Mouse (Mus musculus) thymus, adult 2 months (tissue): Measurements from ENCODE around the gene Hmga1.

Experiments used
- CTCF ChIP-seq: fragments of 200-500 bp; IDR thresholded peaks from 2 replicates; pipeline ENCODE4 v1.5.1; 2012; ENCODE audit warnings: mild to moderate bottlenecking, control low read depth, low read length, moderate library complexity, borderline replicate concordance; ENCODE audit not compliant: control insufficient read depth, poor library complexity, insufficient read depth; ENCODE audit errors: extremely low read depth
- POLR2A ChIP-seq: fragments of 200-500 bp; IDR thresholded peaks from 2 replicates; pipeline ENCODE4 v1.6.1; 2012; ENCODE audit warnings: mild to moderate bottlenecking, low read length, control low read depth, moderate library complexity; ENCODE audit not compliant: control insufficient read depth, poor library complexity, insufficient read depth; ENCODE audit errors: extremely low read depth

DNA sequence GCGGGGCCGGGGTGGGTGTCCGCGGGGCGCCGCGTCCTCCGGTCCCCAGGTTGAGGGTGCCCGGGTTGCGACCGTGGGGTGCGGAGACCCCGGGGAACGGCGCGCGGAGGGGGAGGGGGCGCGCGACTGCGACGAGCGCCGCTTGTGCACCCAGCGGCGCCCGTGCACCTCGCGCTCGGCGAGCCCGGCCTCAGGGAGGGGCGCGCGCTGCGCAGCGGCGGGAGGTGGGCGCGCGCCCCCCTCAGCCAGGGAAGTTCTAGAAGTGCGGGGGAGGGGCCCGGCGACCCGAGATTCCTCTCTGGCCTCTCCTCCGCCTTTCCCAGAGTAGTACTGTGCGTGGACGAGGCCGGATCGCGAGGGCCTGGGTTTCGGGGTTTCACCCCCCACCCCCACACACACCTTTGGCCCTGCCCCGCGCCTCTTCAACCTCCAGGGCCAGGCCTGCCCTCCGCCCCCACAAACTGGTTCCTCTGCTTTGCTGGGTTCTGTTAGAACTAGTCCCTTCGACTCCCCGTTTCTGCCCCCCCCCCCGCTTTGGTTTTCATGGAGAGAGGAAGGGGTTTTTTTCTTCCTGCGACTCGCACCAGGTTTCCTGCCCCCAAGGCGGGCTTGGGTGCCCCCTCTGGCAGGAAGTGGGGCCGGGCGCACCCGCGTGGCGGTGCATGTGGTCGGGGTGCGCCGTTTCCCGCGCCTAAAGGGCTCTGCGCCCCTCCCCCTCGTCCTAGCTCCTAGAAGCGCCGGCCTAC, 1.1 kb downstream of the Hmga1 start:
- TF ChIP-seq CTCF, result peak; percentile 59; the same call in 1 of the 2 replicates
- no peak for TF ChIP-seq POLR2A
